Mouse (Mus musculus) megakaryocyte, embryonic 14.5 days (primary cell): ENCODE measurements around the gene Appbp2.

Experiments used
- FLI1 ChIP-seq: IDR thresholded peaks from 2 replicates; pipeline ENCODE4 v1.6.1; 2012; ENCODE audit warnings: low read length, inconsistent platforms, mixed read lengths
- GATA1 ChIP-seq: IDR thresholded peaks from 3 replicates; pipeline ENCODE4 v1.6.1; 2012; ENCODE audit warnings: mixed read lengths, low read length, inconsistent platforms, borderline replicate concordance

DNA sequence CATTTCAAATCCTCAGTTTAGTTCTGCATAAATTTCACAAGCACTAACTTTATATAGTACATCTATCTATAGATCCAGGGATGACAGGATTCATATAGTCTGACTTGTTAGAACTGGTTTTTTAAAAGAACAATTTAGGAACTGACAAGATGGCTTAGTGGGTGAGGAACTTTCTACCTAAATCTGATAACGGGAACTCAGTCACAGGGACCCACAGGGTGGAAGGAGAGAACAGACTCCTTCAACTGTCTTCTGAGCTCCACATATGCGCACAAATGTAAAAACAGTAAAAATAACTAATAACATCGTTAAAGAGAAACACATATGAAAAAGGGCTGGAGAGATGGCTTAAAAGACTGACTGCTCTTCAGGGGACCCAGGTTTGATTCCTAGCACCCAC, 15.9 kb downstream of the Appbp2 start:
- no peak for TF ChIP-seq FLI1
- TF ChIP-seq GATA1 = no peak
